Mouse (Mus musculus) kidney, embryonic 16.5 days (tissue): ENCODE results near the gene Ahnak2. TPM values are rescaled to one million over a fixed set of nuclear protein-coding genes. Genes with fewer than 3 reads are reported as not detected.

Experiments used
- ATAC-seq: fragments of 200-750 bp; cut with Nextera tagmentation; 2 replicates; pipeline ENCODE4 v1.8.0; 2017; ENCODE audit warnings: moderate TSS enrichment; ENCODE audit not compliant: low FRiP score, low TSS enrichment
- H3K27ac ChIP-seq: fragments of 300-500 bp; sonication (generic); 2 replicates; pipeline ENCODE4 v1.5.1; 2014; ENCODE audit warnings: low read length
- H3K27me3 ChIP-seq: fragments of 300-500 bp; sonication (generic); 2 replicates; pipeline ENCODE4 v1.6.1; 2014; ENCODE audit warnings: low read length, control low read depth, mixed read lengths; ENCODE audit not compliant: insufficient read depth
- H3K36me3 ChIP-seq: fragments of 300-500 bp; sonication (generic); 2 replicates; pipeline ENCODE4 v1.6.1; 2014; ENCODE audit warnings: low read length, control low read depth, mixed read lengths; ENCODE audit not compliant: insufficient read depth
- H3K4me1 ChIP-seq: fragments of 300-500 bp; sonication (generic); 2 replicates; pipeline ENCODE4 v1.6.1; 2014; ENCODE audit warnings: low read length, control low read depth, mixed read lengths; ENCODE audit not compliant: insufficient read depth
- H3K4me2 ChIP-seq: fragments of 300-500 bp; sonication (generic); replicated peaks from 2 replicates; pipeline ENCODE4 v1.6.1; 2014; ENCODE audit warnings: low read depth, low read length
- H3K4me3 ChIP-seq: fragments of 300-500 bp; sonication (generic); 2 replicates; pipeline ENCODE4 v1.5.1; 2014; ENCODE audit warnings: mild to moderate bottlenecking, low read length
- H3K9ac ChIP-seq: fragments of 300-500 bp; sonication (generic); replicated peaks from 2 replicates; pipeline ENCODE4 v1.6.1; 2014; ENCODE audit warnings: low read length
- H3K9me3 ChIP-seq: fragments of 300-500 bp; sonication (generic); 2 replicates; pipeline ENCODE4 v1.6.1; 2016; ENCODE audit warnings: low read length, control low read depth
- whole genome bisulfite sequencing: fragments of 180-500 bp; shearing (Covaris S2); extraction: QIAGEN DNeasy Blood & Tissue Kit; methylation state at CpG from one replicate; pipeline ENCODE4 v1.1.7; 2014; 5-methylcytosine and 5-hydroxymethylcytosine counted together
- polyA plus RNA-seq: library from polyadenylated mRNA; unstranded; fragments of >200 nt; fragmentation: Nextera tagmentation; extraction: Ambion mirVana; gene quantifications from 2 replicates; pipeline ENCODE4 v1.2.1, GENCODE M21; 2015

The Ahnak2 gene
- polyA plus RNA-seq, 1 experiment from 2014 or later: 1.2 TPM

DNA sequence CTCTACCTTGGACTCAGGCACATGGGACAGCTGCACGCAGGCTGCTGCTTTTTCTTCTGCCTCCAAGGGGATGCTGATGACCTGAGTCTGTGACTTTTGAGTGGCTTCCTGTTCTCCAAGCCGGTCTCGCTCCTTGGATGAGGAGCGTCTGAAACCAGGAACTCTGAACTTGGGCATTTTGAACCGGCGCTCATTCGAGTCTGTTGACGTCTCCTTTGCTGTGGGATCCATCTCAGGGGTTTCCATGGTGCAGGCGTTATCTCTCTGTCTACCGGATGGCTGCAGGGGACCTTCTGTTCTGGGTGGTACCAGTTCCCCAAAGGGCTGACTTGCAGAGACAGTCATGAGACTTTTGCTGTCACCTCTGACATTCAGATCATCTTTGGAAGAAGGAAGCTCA lies 28.0 kb downstream of the Ahnak2 start:
- Histone ChIP-seq H3K4me1 (no peaks in the 10 kb centered on the region), H3K4me3 (no peak overlapping the region), H3K27me3 (no peaks in the 10 kb centered on the region), H3K36me3 (no peaks in the 10 kb centered on the region), H3K4me2 (no peak overlapping the region), H3K27ac (no peak overlapping the region), H3K9me3 (peaks cover 7% of the 10 kb centered on the region; the same call in 1 of the 2 replicates), H3K9ac (no peak overlapping the region)
- no peak for ATAC-seq
- whole genome bisulfite sequencing: 94% methylated on average over 10 of the region's 10 CpGs

DNA sequence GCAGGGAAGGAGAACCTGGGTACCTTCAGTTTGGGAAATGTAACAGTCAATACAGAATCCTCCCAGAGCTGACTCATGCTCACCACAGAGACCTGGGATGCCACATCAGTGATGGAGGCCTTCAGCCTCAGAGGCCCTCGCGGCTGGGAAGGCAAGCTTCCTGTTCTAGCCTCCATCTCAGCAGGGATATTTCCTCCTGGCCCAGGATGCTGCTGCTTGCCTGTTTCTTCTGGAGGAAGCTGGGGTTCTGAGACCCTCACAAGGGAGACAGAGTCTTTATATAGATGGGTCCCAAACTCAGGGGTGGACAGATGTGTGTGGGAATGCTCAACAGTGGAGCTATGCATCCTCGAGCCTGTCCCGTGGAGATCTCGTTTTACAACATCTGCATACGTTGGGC lies 28.4 kb downstream of the Ahnak2 start:
- no peaks in the 10 kb centered on the region for H3K4me1 ChIP-seq
- peaks cover 7% of the 10 kb centered on the region; the same call in 1 of the 2 replicates for H3K9me3 ChIP-seq
- no peak overlapping the region for H3K4me2 ChIP-seq
- WGBS: 82% methylated on average over 6 of the region's 6 CpGs
- H3K4me3 ChIP-seq: no peak overlapping the region
- no peak overlapping the region for H3K27ac ChIP-seq
- no peaks in the 10 kb centered on the region for H3K27me3 ChIP-seq
- no peak for ATAC-seq
- no peaks in the 10 kb centered on the region for H3K36me3 ChIP-seq
- no peak overlapping the region for H3K9ac ChIP-seq

DNA sequence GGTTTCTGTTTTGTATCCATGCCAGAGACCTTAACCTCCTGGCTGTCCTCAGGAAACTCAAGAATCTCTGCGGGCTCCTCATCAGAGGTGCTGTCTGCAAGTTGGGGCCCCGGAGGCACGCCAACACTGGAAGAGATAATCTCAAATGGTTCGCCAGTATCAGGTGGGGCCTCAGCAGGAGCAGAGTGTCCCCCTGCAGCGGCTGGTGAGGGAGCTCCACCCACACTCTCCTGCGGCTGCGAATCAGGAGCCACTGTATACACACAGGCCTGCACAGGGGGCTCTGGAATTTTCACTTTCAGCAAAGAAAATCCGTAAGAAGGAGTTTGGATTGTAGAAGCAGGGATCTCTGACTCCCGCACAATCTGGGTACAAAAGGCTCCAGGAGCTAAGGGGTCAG lies 29.1 kb downstream of the Ahnak2 start:
- no peak for ATAC-seq
- Histone ChIP-seq H3K4me2 (no peak overlapping the region), H3K27me3 (no peaks in the 10 kb centered on the region), H3K9me3 (peaks cover 7% of the 10 kb centered on the region; the same call in 1 of the 2 replicates), H3K27ac (no peak overlapping the region), H3K9ac (no peak overlapping the region), H3K36me3 (no peaks in the 10 kb centered on the region), H3K4me3 (no peak overlapping the region), H3K4me1 (no peaks in the 10 kb centered on the region)
- WGBS: 52% methylated on average over 9 of the region's 9 CpGs

DNA sequence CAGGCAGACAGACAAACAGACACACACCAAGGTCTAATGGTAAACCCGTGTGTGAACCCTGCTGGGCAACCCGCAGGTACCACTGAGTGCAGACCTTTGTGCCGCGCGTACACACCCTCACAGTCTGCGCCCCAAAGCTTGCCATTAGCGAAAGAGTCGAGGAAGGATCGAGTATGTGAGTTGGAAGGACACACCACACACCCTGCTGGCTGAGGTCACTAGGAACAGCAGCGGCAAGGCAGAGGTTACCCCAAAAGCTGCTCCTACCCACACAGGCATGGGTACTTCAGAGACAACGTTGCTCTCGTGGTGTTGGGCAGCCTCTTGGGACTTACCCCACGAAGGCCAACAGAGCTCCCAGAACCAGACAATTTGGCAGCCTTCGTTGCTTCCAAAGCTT lies 30.2 kb downstream of the Ahnak2 start:
- WGBS: 90% methylated on average over 14 of the region's 14 CpGs
- ATAC-seq: no peak
- Histone ChIP-seq H3K4me2 (no peak overlapping the region), H3K27ac (no peak overlapping the region), H3K27me3 (no peaks in the 10 kb centered on the region), H3K9ac (no peak overlapping the region), H3K36me3 (no peaks in the 10 kb centered on the region), H3K4me1 (no peaks in the 10 kb centered on the region), H3K9me3 (peaks cover 7% of the 10 kb centered on the region; the same call in 1 of the 2 replicates), H3K4me3 (no peak overlapping the region)

DNA sequence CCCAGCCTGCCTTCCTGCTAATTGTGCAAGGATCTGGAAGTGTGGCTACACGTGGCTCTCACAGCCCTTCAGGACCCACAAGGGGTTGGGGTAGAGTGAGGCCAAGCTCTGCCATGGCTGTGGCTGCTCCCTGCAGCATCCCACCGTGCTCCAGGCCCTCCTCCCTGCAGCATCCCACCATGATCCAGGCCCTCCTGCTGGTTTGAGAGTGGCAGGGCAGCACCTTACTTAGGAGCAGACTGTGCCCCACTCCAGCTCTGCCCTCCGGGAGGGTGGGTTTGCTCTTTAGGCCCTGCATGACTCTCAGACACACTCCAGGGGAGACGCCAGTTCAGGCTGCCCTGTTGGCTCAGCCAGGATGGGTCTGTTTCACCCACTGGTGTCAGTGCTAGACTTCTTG lies 32.1 kb downstream of the Ahnak2 start:
- Histone ChIP-seq H3K4me2 (no peak overlapping the region), H3K27ac (no peak overlapping the region), H3K9ac (no peak overlapping the region), H3K27me3 (no peaks in the 10 kb centered on the region), H3K4me3 (no peak overlapping the region), H3K4me1 (no peaks in the 10 kb centered on the region), H3K36me3 (no peaks in the 10 kb centered on the region), H3K9me3 (peaks cover 3% of the 10 kb centered on the region; the same call in 1 of the 2 replicates)
- WGBS: 68% methylated on average over 4 of the region's 4 CpGs
- no peak for ATAC-seq

DNA sequence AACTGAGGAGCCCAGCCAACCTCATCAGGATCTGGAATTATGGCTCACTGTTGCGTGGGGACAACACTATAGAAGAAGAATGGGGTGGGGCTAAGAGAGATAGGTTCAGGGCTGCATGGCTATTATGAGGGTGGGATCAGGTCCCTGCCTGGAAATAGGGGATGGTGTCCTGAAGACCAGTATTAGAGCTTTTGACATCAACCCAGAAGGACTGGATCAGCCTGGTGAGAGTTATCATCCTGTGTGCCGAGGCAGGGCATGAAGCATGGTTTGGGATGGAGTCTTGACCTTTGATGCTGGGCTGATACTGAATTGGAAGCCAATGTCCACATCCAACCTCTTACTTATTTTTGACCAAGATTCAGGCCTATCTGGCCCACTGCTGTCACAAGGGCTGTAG lies 32.7 kb downstream of the Ahnak2 start:
- no peak for ATAC-seq
- H3K9me3 ChIP-seq: no peaks in the 10 kb centered on the region; the same call in 1 of the 2 replicates
- H3K4me3 ChIP-seq: no peak overlapping the region
- H3K4me2 ChIP-seq: no peak overlapping the region
- H3K9ac ChIP-seq: no peak overlapping the region
- no peak overlapping the region for H3K27ac ChIP-seq
- H3K36me3 ChIP-seq: no peaks in the 10 kb centered on the region
- H3K4me1 ChIP-seq: no peaks in the 10 kb centered on the region
- 78% methylated on average over 2 of the region's 2 CpGs for whole genome bisulfite sequencing
- H3K27me3 ChIP-seq: no peaks in the 10 kb centered on the region

DNA sequence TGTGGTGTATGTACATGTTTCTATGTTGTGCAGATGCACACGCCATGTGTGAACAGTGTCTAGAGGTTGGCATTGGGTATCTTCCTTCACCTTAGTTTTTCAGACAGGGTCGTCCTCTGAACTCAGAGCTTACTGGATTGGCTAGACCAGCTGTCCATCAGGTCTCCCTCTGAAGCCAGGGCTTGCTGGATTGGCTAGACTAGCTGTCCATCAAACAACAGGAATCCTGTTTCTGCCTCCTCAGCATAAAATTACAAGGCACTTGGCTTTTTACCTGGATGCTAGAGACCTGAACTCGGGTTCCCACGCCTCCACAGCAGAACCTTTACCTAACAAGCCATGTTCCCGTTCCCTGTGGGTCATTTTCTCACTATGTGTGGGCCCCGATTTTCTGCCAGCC lies 33.4 kb downstream of the Ahnak2 start:
- H3K4me1 ChIP-seq: no peaks in the 10 kb centered on the region
- H3K4me2 ChIP-seq: no peak overlapping the region
- no peaks in the 10 kb centered on the region for H3K27me3 ChIP-seq
- 85% methylated on average over 6 of the region's 6 CpGs for WGBS
- ATAC-seq: no peak
- H3K9ac ChIP-seq: no peak overlapping the region
- H3K9me3 ChIP-seq: no peaks in the 10 kb centered on the region
- no peak overlapping the region for H3K27ac ChIP-seq
- H3K4me3 ChIP-seq: no peak overlapping the region
- H3K36me3 ChIP-seq: no peaks in the 10 kb centered on the region

DNA sequence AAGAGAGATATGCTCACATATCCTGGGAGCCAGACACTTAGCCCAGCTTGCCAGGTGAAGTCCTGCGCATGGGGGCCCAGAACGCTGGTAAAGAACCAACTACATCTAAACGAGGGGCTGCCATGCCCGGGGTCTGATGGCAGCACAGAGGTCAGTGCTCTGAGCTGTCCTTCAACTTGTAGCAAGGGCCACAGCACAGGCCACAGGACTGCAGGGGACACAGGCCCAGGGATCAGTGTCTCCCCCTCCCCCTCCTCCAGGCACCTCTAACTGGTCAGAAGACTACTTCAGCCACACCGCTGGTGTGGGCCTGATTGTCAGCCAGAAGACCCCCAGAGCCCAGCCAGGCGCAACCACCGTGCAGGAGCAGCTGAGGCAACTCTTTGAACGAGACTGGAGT lies 34.3 kb downstream of the Ahnak2 start:
- H3K36me3 ChIP-seq: no peaks in the 10 kb centered on the region
- H3K9me3 ChIP-seq: no peaks in the 10 kb centered on the region
- H3K4me2 ChIP-seq: no peak overlapping the region
- no peak overlapping the region for H3K4me3 ChIP-seq
- H3K27ac ChIP-seq: no peak overlapping the region
- H3K9ac ChIP-seq: no peak overlapping the region
- no peaks in the 10 kb centered on the region for H3K4me1 ChIP-seq
- 87% methylated on average over 8 of the region's 8 CpGs for WGBS
- no peaks in the 10 kb centered on the region for H3K27me3 ChIP-seq
- ATAC-seq: no peak

DNA sequence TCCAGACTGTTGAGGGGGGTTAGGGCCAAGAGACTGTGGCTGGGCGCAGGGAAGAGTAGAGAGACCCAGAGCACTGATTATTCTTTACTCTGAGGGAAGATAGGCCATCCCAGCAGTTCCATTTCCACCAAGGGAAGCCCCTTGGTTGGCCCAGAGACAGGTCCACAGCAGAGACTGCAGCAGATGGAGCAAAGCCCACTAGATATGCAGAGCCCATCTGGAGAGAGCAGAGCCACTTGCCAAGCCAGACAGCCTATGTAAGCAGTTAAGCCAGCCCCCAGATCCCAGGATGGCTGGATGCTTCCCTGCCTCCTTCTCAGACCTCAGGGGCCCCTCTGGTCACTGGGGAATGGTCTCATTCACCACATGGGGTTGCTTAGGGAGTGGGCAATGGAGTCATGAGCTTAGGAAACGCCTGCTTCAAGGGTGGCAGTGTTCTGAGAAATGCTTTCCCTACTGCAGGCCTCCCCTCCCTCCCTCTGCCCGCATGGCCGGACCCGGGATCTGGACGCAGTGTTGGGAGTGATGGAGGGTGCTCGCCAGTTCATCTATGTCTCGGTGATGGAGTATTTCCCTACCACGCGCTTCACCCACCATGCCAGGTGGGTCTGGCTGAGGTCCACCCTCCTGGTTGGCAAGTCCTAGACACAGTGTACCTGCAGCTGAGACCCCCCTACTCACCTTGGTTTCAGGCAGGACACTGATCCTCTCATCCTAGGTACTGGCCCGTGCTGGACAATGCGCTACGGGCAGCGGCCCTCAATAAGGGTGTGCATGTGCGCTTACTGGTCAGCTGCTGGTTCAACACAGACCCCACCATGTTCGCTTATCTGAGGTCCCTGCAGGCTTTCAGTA lies 35.2 kb downstream of the Ahnak2 start:
- Histone ChIP-seq H3K9ac (no peak overlapping the region), H3K27ac (no peak overlapping the region), H3K27me3 (no peaks in the 10 kb centered on the region), H3K36me3 (no peaks in the 10 kb centered on the region), H3K4me1 (no peaks in the 10 kb centered on the region), H3K9me3 (no peaks in the 10 kb centered on the region), H3K4me3 (no peak overlapping the region), H3K4me2 (no peak overlapping the region)
- 92% methylated on average over 16 of the region's 16 CpGs for WGBS
- no peak; the same call in 1 of the 2 replicates for ATAC-seq

DNA sequence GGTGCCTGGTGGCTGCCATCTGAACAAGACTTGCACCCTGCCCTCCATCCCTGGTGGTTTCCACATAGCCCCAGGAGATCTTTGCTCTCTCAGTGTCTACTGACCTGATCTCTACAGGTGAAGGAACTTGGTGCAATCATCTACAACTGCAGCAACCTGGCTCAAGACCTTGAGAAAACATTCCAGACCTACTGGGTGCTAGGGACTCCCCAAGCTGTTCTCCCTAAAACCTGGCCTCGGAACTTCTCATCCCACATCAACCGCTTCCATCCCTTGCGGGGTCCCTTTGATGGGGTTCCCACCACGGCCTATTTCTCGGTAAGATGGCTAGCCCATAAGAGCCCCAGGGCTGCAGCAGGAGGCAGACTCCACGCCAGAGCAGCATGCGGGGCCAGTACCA lies 35.9 kb downstream of the Ahnak2 start:
- Histone ChIP-seq H3K4me3 (no peak overlapping the region), H3K27ac (no peak overlapping the region), H3K9ac (no peak overlapping the region), H3K4me1 (no peaks in the 10 kb centered on the region), H3K27me3 (no peaks in the 10 kb centered on the region), H3K4me2 (no peak overlapping the region), H3K9me3 (no peaks in the 10 kb centered on the region), H3K36me3 (no peaks in the 10 kb centered on the region)
- no peak for ATAC-seq
- WGBS: 89% methylated on average over 7 of the region's 7 CpGs
